Mouse (Mus musculus): ENCODE data around the gene Dgkb.

The Dgkb gene

GRCm38 (mm10) chr12:37993221-37993620 lies 175.7 kb downstream of the Dgkb start:
- DNase-seq (ENCODE audit: inconsistent age in 2 of 2, low spot score in 1 of 2), result no peak

GRCm38 (mm10) chr12:37996417-37996946 lies 179.0 kb downstream of the Dgkb start:
- no peak for DNase-seq (ENCODE audit: inconsistent age in 2 of 2, low spot score in 1 of 2)

- DNase-seq (ENCODE audit: inconsistent age in 2 of 2, low spot score in 1 of 2), result no peak
These were observed 200.1 kb downstream of the Dgkb start for GRCm38 (mm10) chr12:38017674-38018073.

GRCm38 (mm10) chr12:38047256-38047655 lies 229.7 kb downstream of the Dgkb start:
- DNase-seq (ENCODE audit: inconsistent age in 2 of 2, low spot score in 1 of 2), result no peak

- DNase-seq (ENCODE audit: inconsistent age in 2 of 2, low spot score in 1 of 2), result no peak
These were observed 270.7 kb downstream of the Dgkb start for GRCm38 (mm10) chr12:38088224-38088623.

- DNase-seq (ENCODE audit: inconsistent age in 2 of 2, low spot score in 1 of 2), result peak; percentile 20 to 70
These were observed 294.4 kb downstream of the Dgkb start for GRCm38 (mm10) chr12:38111928-38112327.

- DNase-seq (ENCODE audit: inconsistent age in 2 of 2, low spot score in 1 of 2), result peak in 1 of 2 experiments; percentile 46
These were observed 297.6 kb downstream of the Dgkb start for GRCm38 (mm10) chr12:38114990-38115615.

- DNase-seq (ENCODE audit: inconsistent age in 2 of 2, low spot score in 1 of 2), result peak in 1 of 2 experiments; percentile 36
These were observed 306.0 kb downstream of the Dgkb start for GRCm38 (mm10) chr12:38123524-38123923.

- DNase-seq (ENCODE audit: inconsistent age in 2 of 2, low spot score in 1 of 2), result no peak
These were observed 307.8 kb downstream of the Dgkb start for GRCm38 (mm10) chr12:38125297-38125696.

GRCm38 (mm10) chr12:38130209-38130915 lies 312.8 kb downstream of the Dgkb start:
- peak in 1 of 2 experiments; percentile 70 for DNase-seq (ENCODE audit: inconsistent age in 2 of 2, low spot score in 1 of 2)

- DNase-seq (ENCODE audit: inconsistent age in 2 of 2, low spot score in 1 of 2), result no peak
These were observed 318.9 kb downstream of the Dgkb start for GRCm38 (mm10) chr12:38136379-38136778.

- peak in 1 of 2 experiments; percentile 33 for DNase-seq (ENCODE audit: inconsistent age in 2 of 2, low spot score in 1 of 2)
These were observed 322.5 kb downstream of the Dgkb start for GRCm38 (mm10) chr12:38140039-38140438.

- no peak for DNase-seq (ENCODE audit: inconsistent age in 2 of 2, low spot score in 1 of 2)
These were observed 415.1 kb downstream of the Dgkb start for GRCm38 (mm10) chr12:38232665-38233064.

GRCm38 (mm10) chr12:38268856-38269255 lies 451.3 kb downstream of the Dgkb start:
- DNase-seq (ENCODE audit: inconsistent age in 2 of 2, low spot score in 1 of 2), result no peak

- no peak for DNase-seq (ENCODE audit: inconsistent age in 2 of 2, low spot score in 1 of 2)
These were observed 484.0 kb downstream of the Dgkb start for GRCm38 (mm10) chr12:38301497-38301896.

- DNase-seq (ENCODE audit: inconsistent age in 2 of 2, low spot score in 1 of 2), result no peak
These were observed 486.3 kb downstream of the Dgkb start for GRCm38 (mm10) chr12:38303841-38304240.

GRCm38 (mm10) chr12:38304245-38304644 lies 486.7 kb downstream of the Dgkb start:
- no peak for DNase-seq (ENCODE audit: inconsistent age in 2 of 2, low spot score in 1 of 2)

GRCm38 (mm10) chr12:38309885-38310284 lies 492.4 kb downstream of the Dgkb start:
- DNase-seq (ENCODE audit: inconsistent age in 2 of 2, low spot score in 1 of 2), result no peak

- DNase-seq (ENCODE audit: inconsistent age in 2 of 2, low spot score in 1 of 2), result no peak
These were observed 510.3 kb downstream of the Dgkb start for GRCm38 (mm10) chr12:38327729-38328271.

GRCm38 (mm10) chr12:38328779-38329178 lies 511.3 kb downstream of the Dgkb start:
- no peak for DNase-seq (ENCODE audit: inconsistent age in 2 of 2, low spot score in 1 of 2)

GRCm38 (mm10) chr12:38342657-38343056 lies 525.1 kb downstream of the Dgkb start:
- DNase-seq (ENCODE audit: inconsistent age in 2 of 2, low spot score in 1 of 2), result peak; percentile 50 to 85

- no peak for DNase-seq (ENCODE audit: inconsistent age in 2 of 2, low spot score in 1 of 2)
These were observed 535.0 kb downstream of the Dgkb start for GRCm38 (mm10) chr12:38352481-38352880.

Data from adrenal gland, adult (tissue).